Mouse (Mus musculus) embryonic facial prominence, embryonic 15.5 days (tissue): ENCODE results near the gene Prrg2. TPM values are rescaled to one million over a fixed set of nuclear protein-coding genes. Genes with fewer than 3 reads are reported as not detected.

Source experiments
- ATAC-seq: fragments of 200-750 bp; cut with Nextera tagmentation; 2 replicates; pipeline ENCODE4 v1.8.0; 2017; ENCODE audit warnings: low read depth, moderate TSS enrichment; ENCODE audit not compliant: insufficient number of reproducible peaks, low FRiP score, low TSS enrichment
- H3K27ac ChIP-seq: fragments of 300-500 bp; sonication (generic); replicated peaks from 2 replicates; pipeline ENCODE4 v1.5.1; 2015; ENCODE audit warnings: mild to moderate bottlenecking, inconsistent platforms
- H3K27me3 ChIP-seq: fragments of 300-500 bp; sonication (generic); 2 replicates; pipeline ENCODE4 v1.6.1; 2015; ENCODE audit warnings: inconsistent platforms
- H3K36me3 ChIP-seq: fragments of 300-500 bp; sonication (generic); 2 replicates; pipeline ENCODE4 v1.6.1; 2015; ENCODE audit warnings: mild to moderate bottlenecking, inconsistent platforms
- H3K4me1 ChIP-seq: fragments of 300-500 bp; sonication (generic); 2 replicates; pipeline ENCODE4 v1.6.1; 2015; ENCODE audit warnings: inconsistent platforms
- H3K4me2 ChIP-seq: fragments of 300-500 bp; sonication (generic); replicated peaks from 2 replicates; pipeline ENCODE4 v1.6.1; 2015; ENCODE audit warnings: mild to moderate bottlenecking, inconsistent platforms
- H3K4me3 ChIP-seq: fragments of 300-500 bp; sonication (generic); replicated peaks from 2 replicates; pipeline ENCODE4 v1.5.1; 2015; ENCODE audit warnings: mild to moderate bottlenecking, inconsistent platforms
- H3K9ac ChIP-seq: fragments of 300-500 bp; sonication (generic); 2 replicates; pipeline ENCODE4 v1.6.1; 2015; ENCODE audit warnings: inconsistent platforms
- H3K9me3 ChIP-seq: fragments of 300-500 bp; sonication (generic); replicated peaks from 2 replicates; pipeline ENCODE4 v1.6.1; 2016; ENCODE audit warnings: inconsistent platforms
- WGBS: fragments of 180-500 bp; shearing (Covaris S2); methylation state at CpG from one replicate; pipeline ENCODE4 v1.1.7; 2015; 5-methylcytosine and 5-hydroxymethylcytosine counted together
- polyA plus RNA-seq: library from polyadenylated mRNA; unstranded; fragments of >200 nt; fragmentation: Nextera tagmentation; extraction: Ambion mirVana; gene quantifications from 2 replicates; pipeline ENCODE4 v1.2.1, GENCODE M21; 2015

The Prrg2 gene
- polyA plus RNA-seq, 1 experiment from 2014 or later = 26.9 TPM

DNA sequence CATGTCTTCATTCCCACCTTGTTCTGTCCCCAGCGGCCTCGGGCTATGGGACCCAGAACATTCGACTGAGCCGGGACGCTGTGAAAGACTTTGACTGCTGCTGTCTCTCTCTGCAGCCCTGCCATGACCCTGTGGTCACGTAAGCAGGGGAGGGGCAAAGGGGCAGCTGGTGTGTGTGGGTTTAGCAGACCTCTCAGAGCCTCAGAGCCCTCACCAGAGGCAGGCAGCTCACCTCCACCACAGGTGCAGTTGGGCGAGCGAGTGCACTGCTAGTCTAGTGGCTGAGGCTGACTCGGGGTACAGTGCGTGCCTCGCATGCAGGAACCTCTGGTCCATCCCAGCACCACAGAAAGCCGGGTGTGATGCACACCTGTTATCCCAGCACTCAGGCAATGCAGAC lies 11.5 kb upstream of the Prrg2 start:
- Histone ChIP-seq H3K4me2 (no peak overlapping the region), H3K9ac (no peak overlapping the region), H3K9me3 (no peaks in the 10 kb centered on the region), H3K27me3 (no peaks in the 10 kb centered on the region), H3K36me3 (peaks cover 46% of the 10 kb centered on the region), H3K4me3 (no peak overlapping the region), H3K27ac (no peak overlapping the region), H3K4me1 (no peaks in the 10 kb centered on the region)
- WGBS = 86% methylated on average over 12 of the region's 12 CpGs
- no peak for ATAC-seq

DNA sequence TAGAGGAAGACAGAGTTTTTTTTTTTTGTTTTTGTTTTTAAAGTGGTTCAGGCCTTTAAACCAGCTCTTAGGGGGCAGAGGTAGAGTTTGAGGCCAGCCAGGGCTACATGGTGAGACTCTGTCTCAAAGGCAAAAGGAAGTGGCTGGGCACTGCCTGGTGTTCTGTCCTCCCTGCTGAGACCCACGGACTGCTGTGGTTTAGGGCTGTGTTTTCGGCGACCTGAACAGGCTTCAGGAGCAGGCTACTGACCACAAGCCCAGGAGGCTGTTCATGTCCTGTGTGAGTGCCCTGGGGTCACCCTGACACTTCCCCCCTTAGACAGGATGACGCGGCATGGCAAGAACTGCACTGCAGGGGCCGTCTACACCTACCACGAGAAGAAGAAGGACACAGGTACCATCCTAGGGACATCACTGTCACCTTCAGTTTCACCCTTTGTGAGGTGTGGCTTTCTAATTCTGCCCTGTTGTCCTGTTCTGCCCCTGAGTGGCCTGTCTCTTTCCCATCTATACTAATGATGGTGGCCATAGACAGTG lies 10.8 kb upstream of the Prrg2 start:
- H3K4me1 ChIP-seq = no peaks in the 10 kb centered on the region
- H3K36me3 ChIP-seq = peaks cover 46% of the 10 kb centered on the region
- no peak overlapping the region for H3K4me2 ChIP-seq
- H3K9me3 ChIP-seq = no peaks in the 10 kb centered on the region
- no peak overlapping the region for H3K4me3 ChIP-seq
- 78% methylated on average over 7 of the region's 7 CpGs for WGBS
- H3K9ac ChIP-seq = no peak overlapping the region
- no peaks in the 10 kb centered on the region for H3K27me3 ChIP-seq
- H3K27ac ChIP-seq = no peak overlapping the region
- ATAC-seq = no peak

DNA sequence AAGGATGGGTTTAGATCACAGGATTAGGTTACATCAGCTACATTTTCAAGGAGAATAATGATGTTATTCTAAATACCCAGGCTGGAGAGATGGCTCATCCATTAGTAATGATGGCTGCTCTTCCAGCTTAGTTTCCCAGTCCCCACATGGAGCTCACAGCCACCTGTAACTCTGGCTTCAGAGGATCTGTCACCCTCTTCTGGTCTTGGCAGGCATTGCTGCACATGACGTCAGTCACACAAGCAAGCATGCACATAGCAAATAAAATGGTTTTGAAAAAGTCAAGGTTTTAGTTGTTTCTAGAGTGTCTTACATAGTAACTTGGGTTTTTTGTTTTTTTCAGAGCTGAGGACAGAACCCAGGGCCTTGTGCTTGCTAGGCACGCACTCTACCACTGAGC lies 9.8 kb upstream of the Prrg2 start:
- H3K4me2 ChIP-seq = no peak overlapping the region
- H3K4me1 ChIP-seq = no peaks in the 10 kb centered on the region
- 75% methylated on average over 2 of the region's 2 CpGs for WGBS
- no peaks in the 10 kb centered on the region for H3K9me3 ChIP-seq
- no peak overlapping the region for H3K9ac ChIP-seq
- H3K27ac ChIP-seq = no peak overlapping the region
- no peaks in the 10 kb centered on the region for H3K27me3 ChIP-seq
- peaks cover 40% of the 10 kb centered on the region for H3K36me3 ChIP-seq
- H3K4me3 ChIP-seq = no peak overlapping the region
- ATAC-seq = no peak

DNA sequence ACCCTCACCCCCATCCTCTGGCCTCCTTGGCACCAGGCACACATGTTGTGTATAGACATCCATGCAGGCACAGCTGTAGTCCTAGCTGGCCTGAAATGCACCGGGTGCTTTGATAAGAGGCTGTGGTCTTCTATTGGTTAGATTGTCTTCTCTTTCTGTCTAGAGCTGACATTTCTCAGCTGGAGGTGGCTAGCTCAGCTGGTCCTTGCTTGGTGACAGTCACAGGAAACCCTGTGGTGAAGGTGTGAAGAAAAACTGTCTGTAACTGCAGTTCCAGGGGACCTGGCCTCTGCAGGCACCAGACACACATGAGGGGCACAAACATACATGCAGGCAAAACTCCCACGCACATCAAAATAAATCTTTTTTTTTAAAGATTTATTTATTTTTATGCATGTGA lies 7.2 kb upstream of the Prrg2 start:
- Histone ChIP-seq H3K9ac (no peak overlapping the region), H3K4me2 (no peak overlapping the region), H3K36me3 (peaks cover 15% of the 10 kb centered on the region), H3K4me1 (no peaks in the 10 kb centered on the region), H3K27ac (no peak overlapping the region), H3K9me3 (no peaks in the 10 kb centered on the region), H3K4me3 (no peak overlapping the region), H3K27me3 (no peaks in the 10 kb centered on the region)
- ATAC-seq = no peak
- WGBS = 84% methylated on average over 2 of the region's 2 CpGs

DNA sequence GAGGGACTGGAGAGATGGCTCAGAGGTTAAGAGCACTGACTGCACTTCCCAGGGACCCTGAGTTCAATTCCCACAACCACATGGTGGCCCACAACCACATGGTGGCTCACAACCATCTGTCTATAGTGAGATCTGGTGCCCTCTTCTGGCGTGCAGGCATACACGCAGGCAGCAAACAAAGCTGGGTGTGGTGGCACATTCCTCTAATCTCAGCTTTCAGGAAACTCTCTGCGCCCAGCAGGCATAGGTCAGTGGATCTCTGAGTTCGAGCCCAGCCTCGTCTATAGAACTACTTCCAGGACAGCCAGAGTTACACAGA lies 5.5 kb upstream of the Prrg2 start:
- Histone ChIP-seq H3K36me3 (no peaks in the 10 kb centered on the region), H3K27ac (no peak overlapping the region), H3K27me3 (no peaks in the 10 kb centered on the region), H3K9me3 (no peaks in the 10 kb centered on the region), H3K4me2 (no peak overlapping the region), H3K4me3 (no peak overlapping the region), H3K9ac (no peak overlapping the region), H3K4me1 (peaks cover 6% of the 10 kb centered on the region; the same call in 1 of the 2 replicates)
- ATAC-seq = no peak
- WGBS = 18% methylated on average over 5 of the region's 5 CpGs

DNA sequence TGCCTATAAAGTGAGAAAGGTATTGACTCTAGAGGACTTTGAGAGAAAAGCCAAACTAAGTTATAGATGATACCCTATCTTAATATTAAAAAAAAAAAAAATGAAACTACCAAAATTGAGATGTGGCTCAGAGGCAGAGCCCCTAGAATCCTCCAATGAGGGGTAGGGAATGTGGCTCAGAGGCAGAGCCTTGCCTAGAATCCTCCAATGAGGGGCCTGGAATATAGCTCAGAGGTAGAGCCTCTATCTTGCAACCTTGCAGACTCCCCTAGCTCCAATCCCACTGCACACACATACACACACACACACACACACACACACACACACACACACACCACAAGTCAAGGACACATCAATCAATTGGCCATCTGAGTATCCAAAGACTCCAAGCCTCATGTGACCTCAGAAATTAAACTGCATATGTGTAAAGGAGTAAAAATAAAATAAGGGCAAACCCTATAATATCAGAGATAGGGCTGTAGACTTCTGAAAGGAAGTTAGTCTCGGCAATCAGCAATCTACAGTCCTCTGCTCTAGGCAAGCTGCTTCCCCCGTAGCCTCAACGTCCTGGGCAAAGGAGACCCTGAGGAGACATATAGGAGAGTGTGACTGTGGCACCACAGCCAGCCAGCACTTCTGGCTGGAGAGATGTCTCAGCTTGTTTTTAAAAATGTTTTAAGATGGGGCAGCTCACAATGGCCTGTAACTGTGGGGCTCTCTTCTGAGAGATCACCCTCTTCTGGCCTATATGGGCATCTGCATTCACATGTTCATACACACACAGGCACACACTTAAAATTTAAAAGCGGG lies 4.9 kb upstream of the Prrg2 start:
- ATAC-seq = no peak
- H3K4me1 ChIP-seq = peaks cover 6% of the 10 kb centered on the region; the same call in 1 of the 2 replicates
- no peaks in the 10 kb centered on the region for H3K36me3 ChIP-seq
- no peaks in the 10 kb centered on the region for H3K27me3 ChIP-seq
- no peak overlapping the region for H3K4me2 ChIP-seq
- H3K4me3 ChIP-seq = no peak overlapping the region
- no peak overlapping the region for H3K9ac ChIP-seq
- no peak overlapping the region for H3K27ac ChIP-seq
- no peaks in the 10 kb centered on the region for H3K9me3 ChIP-seq
- WGBS = 79% methylated on average over 4 of the region's 4 CpGs

DNA sequence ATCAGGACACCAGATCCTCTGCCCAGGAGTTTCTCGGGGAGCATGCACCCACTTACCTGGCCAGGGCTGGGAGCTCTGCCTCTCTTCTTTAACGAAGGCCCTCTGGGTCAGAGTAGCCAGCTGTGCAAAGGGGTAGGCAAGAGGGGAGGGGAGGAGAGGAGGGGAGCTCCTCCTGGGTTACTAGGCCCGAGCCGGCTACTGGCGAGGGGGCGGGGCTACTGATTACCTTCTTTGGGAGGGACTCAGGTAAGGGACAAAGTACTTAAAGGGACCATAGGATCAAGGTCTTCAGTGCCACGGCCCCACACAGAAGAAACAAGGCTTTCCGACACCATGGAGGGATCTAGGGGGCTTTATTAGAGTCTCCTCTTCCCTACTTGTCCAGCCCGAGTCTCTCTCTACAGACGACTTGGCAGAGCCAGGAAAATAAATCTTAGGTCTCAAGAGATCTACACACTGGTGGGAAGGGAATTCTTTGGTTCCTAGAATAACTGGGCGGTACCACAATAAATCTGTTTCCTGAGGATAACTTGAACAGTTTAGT lies 873 bp downstream of the Prrg2 start:
- 0 out of 2 replicates have a peak, but pooled peaks have one; percentile 0 for ATAC-seq
- peak overlapping the region; percentile 80 for H3K4me3 ChIP-seq
- WGBS = 10% methylated on average over 11 of the region's 11 CpGs

DNA sequence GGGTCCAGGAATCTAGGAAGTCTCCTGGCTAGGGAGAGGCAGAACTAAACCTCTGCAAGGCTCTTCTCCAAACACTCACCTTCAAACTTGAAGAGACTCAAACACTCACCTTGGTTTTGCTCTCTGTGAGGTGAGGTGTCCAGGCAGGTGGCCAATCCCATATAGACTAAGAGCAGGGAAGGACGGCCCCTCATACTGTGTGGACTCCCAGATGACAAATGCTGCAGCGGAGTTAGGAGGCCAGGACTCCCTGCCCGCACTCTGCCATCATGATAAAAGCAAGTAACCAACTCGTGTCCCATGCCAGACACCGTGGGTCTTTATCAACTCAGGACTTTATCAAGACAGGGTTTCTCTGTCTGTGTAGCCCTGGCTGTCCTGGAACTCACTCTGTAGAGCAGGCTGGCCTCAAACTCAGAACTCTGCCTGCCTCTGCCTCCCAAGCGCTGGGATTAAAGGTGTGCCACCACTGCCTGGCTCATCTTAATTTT lies 1.8 kb downstream of the Prrg2 start:
- Histone ChIP-seq H3K4me1 (peaks cover 14% of the 10 kb centered on the region), H3K4me3 (peak overlapping the region; percentile 80; the same call in 1 of the 2 replicates), H3K9ac (no peak overlapping the region), H3K27ac (no peak overlapping the region), H3K27me3 (no peaks in the 10 kb centered on the region), H3K36me3 (no peaks in the 10 kb centered on the region), H3K4me2 (peak overlapping the region; percentile 57; the same call in 1 of the 2 replicates), H3K9me3 (no peaks in the 10 kb centered on the region)
- no peak for ATAC-seq
- WGBS = 93% methylated on average over 6 of the region's 6 CpGs

More for the DNA sequence above, 873 bp downstream of the Prrg2 start:
- Histone ChIP-seq H3K27me3 (no peaks in the 10 kb centered on the region), H3K27ac (peak overlapping the region; percentile 98), H3K4me1 (peaks cover 14% of the 10 kb centered on the region), H3K9me3 (no peaks in the 10 kb centered on the region), H3K9ac (peak overlapping the region; percentile 31), H3K4me2 (peak overlapping the region; percentile 57), H3K36me3 (no peaks in the 10 kb centered on the region)

DNA sequence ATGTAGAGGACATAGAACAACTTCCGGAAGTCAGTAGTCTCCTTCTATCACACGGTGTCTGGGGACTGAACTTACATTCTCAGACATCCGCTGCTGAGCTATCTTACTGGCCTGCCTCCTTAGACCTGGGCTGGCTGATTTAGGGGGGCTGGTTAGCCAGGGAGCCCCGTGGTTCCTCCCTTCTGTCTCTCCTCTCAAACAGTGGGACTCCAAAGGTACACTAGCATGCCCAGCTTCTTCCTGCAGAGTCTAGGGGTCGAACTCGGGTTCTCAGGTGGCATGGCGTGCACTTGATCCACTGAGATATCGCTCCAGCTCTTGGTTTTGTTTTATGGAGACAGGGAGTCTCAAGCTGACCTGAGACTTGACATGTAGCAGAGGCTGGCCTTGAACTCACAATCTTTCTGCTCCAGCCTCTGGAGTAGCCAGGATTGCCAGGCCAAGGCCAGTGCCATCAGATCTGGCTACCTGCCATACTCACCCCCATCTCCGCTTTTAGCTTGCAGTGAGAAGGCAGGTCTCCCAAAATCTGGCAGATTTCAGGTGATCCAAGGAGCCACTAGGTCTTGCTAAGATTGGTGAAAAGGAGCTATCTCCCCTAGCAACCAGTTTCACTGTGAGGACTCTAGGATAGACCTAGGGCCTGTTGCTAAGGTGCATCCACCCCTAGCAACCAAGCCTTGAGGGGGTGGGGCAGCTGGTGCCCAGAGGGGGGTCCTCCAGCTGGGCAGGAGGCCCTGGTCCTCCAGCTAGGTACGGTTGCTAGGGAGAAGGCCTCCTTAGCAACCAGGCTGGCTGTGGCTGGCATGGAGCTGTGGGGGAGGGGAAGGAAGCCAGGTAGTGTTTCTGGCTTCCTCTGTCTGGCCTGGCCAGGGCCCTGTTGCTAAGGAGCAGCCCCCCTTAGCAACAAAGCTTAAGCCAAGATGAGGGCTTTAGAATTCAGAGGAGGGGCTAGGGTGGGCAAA lies 3.6 kb downstream of the Prrg2 start:
- Histone ChIP-seq H3K9me3 (no peaks in the 10 kb centered on the region), H3K4me3 (no peak overlapping the region), H3K9ac (no peak overlapping the region), H3K27ac (no peak overlapping the region), H3K4me1 (peaks cover 19% of the 10 kb centered on the region), H3K4me2 (no peak overlapping the region), H3K27me3 (no peaks in the 10 kb centered on the region), H3K36me3 (no peaks in the 10 kb centered on the region)
- 74% methylated on average over 10 of the region's 10 CpGs for WGBS
- ATAC-seq = no peak

DNA sequence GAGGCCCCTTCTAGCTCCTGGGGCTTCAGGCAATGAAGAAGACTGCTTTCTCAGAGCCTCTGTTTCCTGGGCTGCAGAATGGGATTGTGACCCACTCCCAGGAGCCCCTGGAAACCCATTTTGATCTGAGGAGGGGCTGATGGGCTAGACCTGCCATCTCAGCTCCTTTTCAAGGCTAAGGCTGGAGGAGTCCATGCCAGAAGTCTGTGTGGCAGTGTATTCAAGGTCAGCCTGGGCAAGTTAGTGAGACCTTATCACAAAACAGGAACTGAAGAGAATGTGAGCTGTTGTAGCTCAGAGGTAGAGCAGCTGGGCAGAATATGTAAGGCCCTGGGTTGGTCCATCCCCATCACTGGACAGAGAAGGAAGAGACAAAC lies 5.5 kb downstream of the Prrg2 start:
- Histone ChIP-seq H3K4me3 (no peak overlapping the region), H3K4me1 (peaks cover 16% of the 10 kb centered on the region), H3K9ac (no peak overlapping the region), H3K36me3 (no peaks in the 10 kb centered on the region), H3K4me2 (no peak overlapping the region), H3K9me3 (no peaks in the 10 kb centered on the region), H3K27ac (no peak overlapping the region), H3K27me3 (no peaks in the 10 kb centered on the region)
- ATAC-seq = no peak
